Mouse (Mus musculus) ovary, adult 10 weeks (tissue): ENCODE data around the gene Cyp1a1. TPM values are rescaled to one million over a fixed set of nuclear protein-coding genes. Genes with fewer than 3 reads are reported as not detected.

Source experiments
- polyA plus RNA-seq: library from polyadenylated mRNA; stranded (reverse); fragments of 350-450 nt; fragmentation: Illumina TruSeq; extraction: RNeasy Lipid Tissue Mini Kit (QIAGEN cat#74804); gene quantifications from one replicate; pipeline ENCODE4 v1.2.3, GENCODE M21; 2014

Gene Cyp1a1
- polyA plus RNA-seq = not detected

DNA sequence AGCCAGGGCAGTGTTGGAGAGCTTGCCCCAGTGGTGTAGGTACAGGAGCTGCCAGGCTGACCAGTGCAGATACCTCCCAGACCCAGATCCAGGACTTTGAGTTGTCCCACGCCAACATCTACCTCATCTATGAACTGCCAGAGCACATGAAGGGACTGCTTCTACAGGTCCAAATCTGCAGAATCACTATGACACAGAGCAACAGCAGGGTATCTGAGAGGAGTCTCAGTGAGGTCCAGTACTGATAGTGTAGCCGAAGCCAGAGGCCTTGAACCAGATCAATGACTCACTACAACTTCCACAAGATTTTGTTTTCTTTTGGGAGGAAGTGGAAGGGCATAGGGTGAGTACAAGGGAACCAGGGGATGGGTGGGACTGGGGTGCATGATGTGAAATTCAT lies at the start of gene Cyp1a1:
Gene Cyp1a1, plus strand, starts transcription at position 178 of the 400 bp plus-strand sequence.

DNA sequence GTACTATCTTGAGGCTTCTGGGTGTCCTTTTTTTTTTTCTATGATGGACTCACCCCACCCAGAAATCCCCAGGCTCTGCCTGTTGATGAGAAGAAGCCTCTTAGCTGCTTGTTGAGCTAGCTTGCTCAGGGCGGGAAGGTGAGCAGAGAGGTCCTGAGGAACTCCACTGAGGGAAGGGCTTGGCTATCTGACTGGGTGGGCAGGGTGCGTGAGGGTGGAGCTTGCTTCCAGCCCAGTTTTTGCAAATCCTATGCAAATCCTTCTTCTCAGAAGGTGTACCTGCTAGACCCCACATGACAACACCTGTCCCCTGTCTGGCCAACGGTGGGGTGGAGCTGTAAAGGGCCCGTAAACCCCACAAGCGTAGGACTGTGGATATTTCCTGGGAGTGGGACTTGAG lies 34.4 kb upstream of the Cyp1a1 start, which contains the start of gene Csk:
Gene Csk, minus strand, starts transcription at position 349 of the 400 bp plus-strand sequence.

DNA sequence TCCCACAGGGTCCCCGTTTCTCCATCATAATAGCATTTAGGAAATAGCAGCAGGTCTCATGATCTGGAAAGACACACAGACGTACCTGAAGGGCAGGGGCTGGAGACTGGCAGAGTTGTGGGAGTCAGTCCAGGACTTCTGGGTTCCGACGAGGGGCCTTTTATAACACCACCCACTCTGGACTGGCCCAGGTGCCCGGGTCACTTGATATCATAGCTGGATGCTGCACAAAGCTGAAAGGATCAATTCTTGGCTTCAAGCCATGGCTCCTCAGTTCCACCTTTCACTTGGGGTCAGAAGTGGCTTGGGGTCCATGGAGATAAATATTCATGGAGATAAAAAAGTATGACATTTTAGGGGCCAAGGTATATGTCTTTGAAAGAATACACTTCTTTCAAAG lies 4.2 kb upstream of the Cyp1a1 start, which contains the start of gene Cyp1a2:
Gene Cyp1a2, minus strand, starts transcription at position 184 of the 400 bp plus-strand sequence.

DNA sequence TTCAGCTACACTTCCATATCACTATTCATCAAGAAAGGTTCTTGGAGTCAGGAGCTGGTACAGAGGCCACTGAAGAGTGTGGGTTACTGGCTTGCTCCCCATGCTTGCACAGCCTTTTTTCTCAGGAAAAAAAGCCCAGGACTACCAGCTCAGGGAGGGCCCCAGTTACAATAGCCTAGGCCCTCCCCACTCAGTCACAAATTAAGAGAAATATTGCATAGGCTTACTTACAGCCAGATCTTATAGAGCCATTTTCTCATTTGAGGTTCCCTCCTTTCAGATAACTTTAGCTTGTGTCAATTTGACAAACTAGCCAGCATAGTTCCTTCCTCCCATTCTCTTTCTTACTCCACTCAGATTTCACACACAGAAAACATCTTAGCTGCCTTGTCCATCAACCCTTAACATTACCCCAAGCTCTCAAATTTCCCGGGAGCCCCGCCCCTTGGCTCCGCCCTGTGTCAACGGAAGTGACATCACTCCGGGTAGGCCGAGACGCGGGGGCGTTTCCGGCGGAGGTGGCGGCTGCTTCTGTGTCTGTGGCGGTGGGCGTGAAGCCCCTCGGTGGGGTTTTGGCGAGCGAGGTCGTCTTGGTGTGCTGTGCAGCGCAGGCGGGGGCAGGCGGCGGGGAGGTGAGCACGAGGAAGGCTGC lies 20.5 kb downstream of the Cyp1a1 start, which contains the start of gene Edc3:
Gene Edc3, plus strand, starts transcription at position 473 of the 652 bp plus-strand sequence.

Other genes starting within 250 kb of the Cyp1a1 start
- 2.3 TPM for gene Ppcdc, start 247.8 kb upstream of the Cyp1a1 start, polyA plus RNA-seq
- 3.6 TPM for gene Scamp5, start 219.9 kb upstream of the Cyp1a1 start, polyA plus RNA-seq
- 1.9 TPM for gene Rpp25, start 183.9 kb upstream of the Cyp1a1 start, polyA plus RNA-seq
- gene Cox5a, start 166.7 kb upstream of the Cyp1a1 start, polyA plus RNA-seq = 247 TPM
- 7.9 TPM for gene Fam219b, start 150.4 kb upstream of the Cyp1a1 start, polyA plus RNA-seq
- gene Mpi, start 135.2 kb upstream of the Cyp1a1 start, polyA plus RNA-seq = 8.7 TPM
- 16.2 TPM for gene Scamp2, start 127.0 kb upstream of the Cyp1a1 start, polyA plus RNA-seq
- 4.5 TPM for gene Ulk3, start 98.5 kb upstream of the Cyp1a1 start, polyA plus RNA-seq
- gene Cplx3, start 81.6 kb upstream of the Cyp1a1 start, polyA plus RNA-seq = not detected
- gene Lman1l, start 67.2 kb upstream of the Cyp1a1 start, polyA plus RNA-seq = not detected
- gene Csk, start 34.3 kb upstream of the Cyp1a1 start, polyA plus RNA-seq = 3.6 TPM
- not detected for gene Cyp1a2, start 4.2 kb upstream of the Cyp1a1 start, polyA plus RNA-seq
- 5.1 TPM for gene Edc3, start 20.6 kb downstream of the Cyp1a1 start, polyA plus RNA-seq
- 46.3 TPM for gene Clk3, start 77.9 kb downstream of the Cyp1a1 start, polyA plus RNA-seq
- gene Arid3b, start 148.9 kb downstream of the Cyp1a1 start, polyA plus RNA-seq = 0.86 TPM
- gene Ubl7, start 223.1 kb downstream of the Cyp1a1 start, polyA plus RNA-seq = 50.8 TPM